Mouse (Mus musculus): Measurements from ENCODE around the gene Arv1. TPM values are rescaled to one million over a fixed set of nuclear protein-coding genes. Genes with fewer than 3 reads are reported as not detected.

The Arv1 gene
- total RNA-seq, 2 experiments from 2014 or later, result 9.7 to 10.8 TPM

Other genes with a start within 250 kb of the Arv1 start
- gene Cog2, start 201.4 kb upstream of the Arv1 start, total RNA-seq (2021), result 10 to 100 TPM; 23.1 to 28.0 TPM
- 1 to 10 TPM; 7.4 to 7.6 TPM for gene Agt, start 152.4 kb upstream of the Arv1 start, total RNA-seq (2021)
- gene Capn9, start 146.0 kb upstream of the Arv1 start, total RNA-seq (2021), result under 1 TPM in 1 of 2 experiments, not detected in 1; 0.11 TPM
- gene 2310022B05Rik, start 58.8 kb upstream of the Arv1 start, total RNA-seq (2021), result 100 to 1,000 TPM; 173 to 189 TPM
- gene Ttc13, start 156 bp upstream of the Arv1 start, total RNA-seq (2021), result 10 to 100 TPM; 24.0 to 25.3 TPM
- gene Fam89a, start 29.7 kb downstream of the Arv1 start, total RNA-seq (2021), result 1 to 10 TPM; 1.0 to 1.7 TPM
- gene Trim67, start 71.0 kb downstream of the Arv1 start, total RNA-seq (2021), result under 1 TPM; 0.20 to 0.33 TPM
- 100 to 1,000 TPM; 112 to 115 TPM for gene Gnpat, start 140.9 kb downstream of the Arv1 start, total RNA-seq (2021)
- gene 2810004N23Rik, start 141.0 kb downstream of the Arv1 start, total RNA-seq (2021), result 10 to 100 TPM; 44.0 to 46.1 TPM
- gene Exoc8, start 175.6 kb downstream of the Arv1 start, total RNA-seq (2021), result 10 to 100 TPM; 15.6 to 16.9 TPM
- gene Sprtn, start 175.7 kb downstream of the Arv1 start, total RNA-seq (2021), result 10 to 100 TPM; 19.4 to 21.3 TPM
- 100 to 1,000 TPM; 112 to 115 TPM for gene Egln1, start 227.2 kb downstream of the Arv1 start, total RNA-seq (2021)

Measured in heart, postnatal 4 days (tissue).